Mouse (Mus musculus) kidney, adult 2 months (tissue): ENCODE data around the gene Zfp980.
"Not testable (repeated sequence)": the region's sequence is repeated elsewhere in the genome, so short reads cannot be mapped to it uniquely, and the experiment has no call there.

Source experiments
- CTCF ChIP-seq: fragments of 200-500 bp; conservative IDR thresholded peaks from 2 replicates; pipeline ENCODE4 v1.5.1; 2011; ENCODE audit warnings: low read depth, mild to moderate bottlenecking, control low read depth, low read length, moderate library complexity, mixed read lengths; ENCODE audit not compliant: insufficient read depth, insufficient read length
- POLR2A ChIP-seq: fragments of 200-500 bp; IDR thresholded peaks from one replicate; pipeline ENCODE4 v1.6.1; 2011; ENCODE audit warnings: low read depth, low read length, control low read depth

GRCm38 (mm10) chr4:145680217-145680616 is 9.7 kb downstream of the Zfp980 start:
- TF ChIP-seq POLR2A, CTCF: not testable (repeated sequence)
